Mouse (Mus musculus): Measurements from ENCODE around the gene Slc4a2. TPM values are rescaled to one million over a fixed set of nuclear protein-coding genes. Genes with fewer than 3 reads are reported as not detected.

The Slc4a2 gene
- polyA plus RNA-seq, 1 experiment: 96.4 TPM

DNA sequence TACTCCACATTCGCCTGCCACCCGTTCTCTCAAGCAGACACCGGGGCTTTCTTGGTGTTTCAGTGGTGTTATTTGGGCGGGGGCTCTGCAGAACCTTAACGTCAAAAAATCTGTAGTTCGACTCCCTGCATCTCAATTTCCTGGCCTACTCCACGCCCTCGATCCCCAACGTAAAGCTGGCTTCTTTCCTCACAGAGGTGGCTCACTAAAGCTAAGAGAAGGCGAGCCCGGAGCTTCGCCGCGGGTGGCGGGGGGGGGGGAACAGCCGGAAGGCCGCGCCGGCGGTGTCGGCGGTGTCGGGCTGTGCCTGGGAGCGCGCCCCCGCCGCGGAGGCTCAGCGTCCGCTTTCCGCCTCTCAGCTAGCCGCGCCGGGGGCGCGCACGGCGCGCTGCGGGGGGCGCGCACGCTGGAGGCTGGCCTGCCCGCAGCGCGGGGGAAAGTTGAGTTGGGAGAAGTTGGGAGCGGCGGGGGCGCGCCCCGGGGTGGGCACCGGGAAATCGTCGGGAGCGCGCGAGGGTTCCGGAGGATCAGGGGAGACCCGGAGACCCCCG is 1.3 kb downstream of the Slc4a2 start:
- peaks cover 7% of the 10 kb centered on the region for H3K36me3 ChIP-seq (ENCODE audit: control insufficient read depth, insufficient read depth)
- H3K79me2 ChIP-seq (ENCODE audit: control insufficient read depth, insufficient read depth): peaks cover 27% of the 10 kb centered on the region
- TF ChIP-seq E2F4 (IDR thresholded peaks at IDR 0.05; ENCODE audit: insufficient read depth) (peak; percentile 10), POLR2AphosphoS2 (IDR thresholded peaks at IDR 0.05; ENCODE audit: insufficient read length, low read depth) (no peak), MYOD1 (IDR thresholded peaks at IDR 0.05; ENCODE audit: control insufficient read depth in 1 of 3, insufficient read length in 2 of 3, low read depth in 2 of 3) (peak in 1 of 3 experiments; percentile 53), MYOG (IDR thresholded peaks at IDR 0.05; ENCODE audit: control insufficient read depth in 1 of 3, insufficient read depth in 1 of 3, insufficient read length in 2 of 3, low read depth in 2 of 3) (peak in 1 of 3 experiments; percentile 53), CEBPB (IDR thresholded peaks at IDR 0.05; ENCODE audit: insufficient read depth, poor library complexity, severe bottlenecking) (no peak), MAX (IDR thresholded peaks at IDR 0.05; ENCODE audit: low read depth) (no peak), TCF12 (IDR thresholded peaks at IDR 0.05; ENCODE audit: insufficient read depth, poor library complexity, severe bottlenecking) (no peak), USF1 (IDR thresholded peaks at IDR 0.05; ENCODE audit: low read depth) (no peak), TCF3 (IDR thresholded peaks at IDR 0.05; ENCODE audit: insufficient read length, low read depth) (no peak), REST (IDR thresholded peaks at IDR 0.05; ENCODE audit: insufficient read depth, insufficient read length) (no peak), SRF (IDR thresholded peaks at IDR 0.05; ENCODE audit: control insufficient read depth, insufficient read length, low read depth) (no peak), POLR2A (IDR thresholded peaks at IDR 0.05; ENCODE audit: insufficient read length, low read depth) (peak; percentile 69)
- H3K4me3 ChIP-seq: peak overlapping the region; percentile 95
- peak overlapping the region; percentile 92 for H3K4me2 ChIP-seq (ENCODE audit: low read depth)
- no peaks in the 10 kb centered on the region for H3K27me3 ChIP-seq (ENCODE audit: control insufficient read depth, insufficient read depth, insufficient read length)
- peak overlapping the region; percentile 55 for H3ac ChIP-seq (ENCODE audit: control insufficient read depth, insufficient read length)

DNA sequence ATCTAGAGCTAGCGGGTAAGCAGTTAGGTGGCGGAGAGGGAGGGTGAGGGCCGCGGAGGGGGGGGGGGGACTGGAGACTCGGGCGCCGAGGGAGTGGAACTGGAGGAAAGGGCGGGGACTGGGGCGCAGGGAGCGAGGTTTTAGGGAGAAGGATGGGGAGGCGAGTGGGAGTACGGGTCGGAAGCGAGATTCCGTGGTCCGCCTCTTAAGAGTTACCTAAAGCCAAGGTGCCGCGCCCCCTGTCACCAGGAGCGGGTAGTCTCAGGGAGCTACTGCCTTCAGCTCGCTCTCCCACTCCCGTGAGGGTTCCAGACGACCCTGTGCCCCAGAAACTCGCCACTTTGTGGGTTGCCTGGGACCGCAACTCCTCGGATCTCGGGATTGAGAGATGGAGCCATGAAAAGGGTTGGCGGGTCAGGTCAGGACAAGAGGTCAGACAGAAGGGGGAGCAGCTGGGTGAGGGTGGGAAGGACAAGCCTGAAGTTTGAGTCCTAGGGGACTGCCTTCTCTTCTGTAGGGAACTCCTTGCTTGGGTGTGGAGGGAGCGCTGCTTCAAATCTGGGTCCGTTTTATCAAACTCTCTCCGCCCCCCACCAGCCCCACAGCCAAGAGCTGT is 1.9 kb downstream of the Slc4a2 start:
- Histone ChIP-seq H3K4me2 (ENCODE audit: low read depth) (peak overlapping the region; percentile 94), H3K27me3 (ENCODE audit: control insufficient read depth, insufficient read depth, insufficient read length) (no peaks in the 10 kb centered on the region), H3K4me3 (peak overlapping the region; percentile 95), H3K79me2 (ENCODE audit: control insufficient read depth, insufficient read depth) (peaks cover 27% of the 10 kb centered on the region), H3K36me3 (ENCODE audit: control insufficient read depth, insufficient read depth) (peaks cover 7% of the 10 kb centered on the region), H3ac (ENCODE audit: control insufficient read depth, insufficient read length) (peak overlapping the region; percentile 55)
- TF ChIP-seq POLR2AphosphoS2 (IDR thresholded peaks at IDR 0.05; ENCODE audit: insufficient read length, low read depth) (no peak), REST (IDR thresholded peaks at IDR 0.05; ENCODE audit: insufficient read depth, insufficient read length) (no peak), POLR2A (IDR thresholded peaks at IDR 0.05; ENCODE audit: insufficient read length, low read depth) (peak; percentile 11)

DNA sequence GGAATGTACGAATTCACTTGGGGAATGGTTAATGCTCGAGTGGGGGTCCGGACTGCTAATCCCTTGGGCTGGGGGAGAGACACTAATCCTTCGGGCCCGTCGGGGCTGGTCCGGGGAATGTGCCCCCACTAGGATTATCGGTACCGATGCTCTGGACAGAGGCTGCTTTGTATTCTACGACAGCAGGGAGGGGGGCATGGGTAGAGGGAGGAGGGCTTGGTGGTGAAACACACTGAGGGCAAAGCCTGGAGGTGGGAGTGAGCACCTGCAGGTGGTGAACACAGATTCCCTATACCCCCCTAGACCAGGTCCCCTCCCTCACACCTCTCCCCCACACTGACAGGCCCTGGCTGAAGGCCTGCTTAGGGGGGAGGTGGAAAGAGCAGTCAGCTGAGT is 2.4 kb downstream of the Slc4a2 start:
- Histone ChIP-seq H3K4me2 (ENCODE audit: low read depth) (peak overlapping the region; percentile 94), H3K36me3 (ENCODE audit: control insufficient read depth, insufficient read depth) (peaks cover 10% of the 10 kb centered on the region), H3ac (ENCODE audit: control insufficient read depth, insufficient read length) (peak overlapping the region; percentile 55), H3K4me3 (peak overlapping the region; percentile 95), H3K27me3 (ENCODE audit: control insufficient read depth, insufficient read depth, insufficient read length) (no peaks in the 10 kb centered on the region), H3K79me2 (ENCODE audit: control insufficient read depth, insufficient read depth) (peaks cover 27% of the 10 kb centered on the region)
- TF ChIP-seq POLR2A (IDR thresholded peaks at IDR 0.05; ENCODE audit: insufficient read length, low read depth): no peak
- TF ChIP-seq CEBPB (IDR thresholded peaks at IDR 0.05; ENCODE audit: insufficient read depth, poor library complexity, severe bottlenecking): no peak
- no peak for TF ChIP-seq TCF12 (IDR thresholded peaks at IDR 0.05; ENCODE audit: insufficient read depth, poor library complexity, severe bottlenecking)
- TF ChIP-seq MAX (IDR thresholded peaks at IDR 0.05; ENCODE audit: low read depth): no peak
- TF ChIP-seq REST (IDR thresholded peaks at IDR 0.05; ENCODE audit: insufficient read depth, insufficient read length): no peak
- TF ChIP-seq SRF (IDR thresholded peaks at IDR 0.05; ENCODE audit: control insufficient read depth, insufficient read length, low read depth): no peak
- no peak for TF ChIP-seq MYOD1 (IDR thresholded peaks at IDR 0.05; ENCODE audit: control insufficient read depth in 1 of 3, insufficient read length in 2 of 3, low read depth in 2 of 3)
- TF ChIP-seq USF1 (IDR thresholded peaks at IDR 0.05; ENCODE audit: low read depth): no peak
- TF ChIP-seq MYOG (IDR thresholded peaks at IDR 0.05; ENCODE audit: control insufficient read depth in 1 of 3, insufficient read depth in 1 of 3, insufficient read length in 2 of 3, low read depth in 2 of 3): no peak
- no peak for TF ChIP-seq POLR2AphosphoS2 (IDR thresholded peaks at IDR 0.05; ENCODE audit: insufficient read length, low read depth)
- no peak for TF ChIP-seq TCF3 (IDR thresholded peaks at IDR 0.05; ENCODE audit: insufficient read length, low read depth)
- no peak for TF ChIP-seq E2F4 (IDR thresholded peaks at IDR 0.05; ENCODE audit: insufficient read depth)

DNA sequence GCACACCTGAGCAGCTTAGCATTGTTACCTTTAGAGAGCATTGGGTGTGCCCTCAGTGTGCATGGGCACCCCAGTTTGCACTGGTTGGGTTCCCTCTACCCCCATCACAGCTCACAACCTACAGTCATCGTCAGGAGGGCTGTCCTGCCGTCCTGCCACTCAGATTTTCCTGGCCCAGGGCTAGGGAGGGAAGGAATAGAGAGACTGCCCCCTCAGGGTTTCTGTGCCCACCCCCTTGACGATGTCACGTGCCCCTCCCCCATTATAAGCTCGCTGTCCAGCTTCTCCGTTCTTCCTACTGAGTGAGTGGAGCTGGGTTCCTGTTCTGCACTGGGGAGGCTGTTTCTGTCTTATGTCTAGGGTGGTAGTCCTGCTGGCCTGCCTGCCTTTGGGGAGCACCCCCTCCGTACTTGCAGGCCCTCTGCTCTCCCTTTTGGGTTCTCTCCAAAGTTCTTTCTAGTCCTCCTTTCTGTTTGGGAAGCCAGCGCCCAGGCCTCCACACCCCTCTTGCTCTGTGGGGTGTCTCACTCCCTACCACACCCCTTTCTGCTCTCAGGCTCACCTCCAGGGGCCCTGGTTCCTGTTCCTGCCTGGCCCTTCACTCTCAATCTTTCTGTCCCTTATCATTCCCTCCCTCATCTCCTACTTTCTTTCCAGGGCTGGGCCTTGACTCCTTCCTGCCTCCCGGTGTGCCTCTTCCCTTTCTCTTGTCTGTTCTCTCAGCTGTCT is 3.1 kb downstream of the Slc4a2 start:
- H3K27me3 ChIP-seq (ENCODE audit: control insufficient read depth, insufficient read depth, insufficient read length): no peaks in the 10 kb centered on the region
- peak overlapping the region; percentile 94 for H3K4me2 ChIP-seq (ENCODE audit: low read depth)
- peaks cover 27% of the 10 kb centered on the region for H3K79me2 ChIP-seq (ENCODE audit: control insufficient read depth, insufficient read depth)
- H3K36me3 ChIP-seq (ENCODE audit: control insufficient read depth, insufficient read depth): peaks cover 7% of the 10 kb centered on the region
- H3ac ChIP-seq (ENCODE audit: control insufficient read depth, insufficient read length): peak overlapping the region; percentile 55
- peak overlapping the region; percentile 95 for H3K4me3 ChIP-seq
- no peak for TF ChIP-seq TCF12 (IDR thresholded peaks at IDR 0.05; ENCODE audit: insufficient read depth, poor library complexity, severe bottlenecking)
- no peak for TF ChIP-seq POLR2AphosphoS2 (IDR thresholded peaks at IDR 0.05; ENCODE audit: insufficient read length, low read depth)
- TF ChIP-seq SRF (IDR thresholded peaks at IDR 0.05; ENCODE audit: control insufficient read depth, insufficient read length, low read depth): no peak
- TF ChIP-seq POLR2A (IDR thresholded peaks at IDR 0.05; ENCODE audit: insufficient read length, low read depth): no peak
- no peak for TF ChIP-seq E2F4 (IDR thresholded peaks at IDR 0.05; ENCODE audit: insufficient read depth)
- TF ChIP-seq USF1 (IDR thresholded peaks at IDR 0.05; ENCODE audit: low read depth): no peak
- TF ChIP-seq MAX (IDR thresholded peaks at IDR 0.05; ENCODE audit: low read depth): no peak
- TF ChIP-seq MYOD1 (IDR thresholded peaks at IDR 0.05; ENCODE audit: control insufficient read depth in 1 of 3, insufficient read length in 2 of 3, low read depth in 2 of 3): no peak
- no peak for TF ChIP-seq CEBPB (IDR thresholded peaks at IDR 0.05; ENCODE audit: insufficient read depth, poor library complexity, severe bottlenecking)
- TF ChIP-seq REST (IDR thresholded peaks at IDR 0.05; ENCODE audit: insufficient read depth, insufficient read length): no peak
- TF ChIP-seq MYOG (IDR thresholded peaks at IDR 0.05; ENCODE audit: control insufficient read depth in 1 of 3, insufficient read depth in 1 of 3, insufficient read length in 2 of 3, low read depth in 2 of 3): no peak
- no peak for TF ChIP-seq TCF3 (IDR thresholded peaks at IDR 0.05; ENCODE audit: insufficient read length, low read depth)

All from myocyte (in vitro differentiated cells).